Mouse (Mus musculus): ENCODE measurements around the gene Cd40.
A peak's percentile ranks its signal among the peaks of the same experiment; 100 is the strongest.

The Cd40 gene

DNA sequence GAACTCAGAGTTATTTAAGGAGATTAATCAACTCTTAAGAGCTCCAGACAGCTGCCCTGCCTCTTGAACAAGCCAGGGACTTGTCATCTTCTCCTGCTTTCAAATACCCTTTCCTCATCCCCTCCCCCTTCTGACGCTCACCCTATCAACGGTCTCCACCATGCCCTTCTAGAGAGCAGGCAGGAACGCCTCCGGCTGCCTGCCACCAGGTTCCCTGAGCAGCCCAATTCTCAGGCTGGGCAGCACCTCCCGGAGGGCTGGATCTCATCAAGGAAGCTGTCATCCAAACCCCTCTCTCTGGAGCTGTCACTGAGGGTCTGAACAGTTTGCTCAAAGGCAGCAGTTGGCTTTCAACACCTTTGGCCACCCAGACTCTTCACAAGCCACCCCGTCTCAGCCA lies 45.3 kb downstream of the Cd40 start:
- no peak for DNase-seq (ENCODE audit: low spot score)

DNA sequence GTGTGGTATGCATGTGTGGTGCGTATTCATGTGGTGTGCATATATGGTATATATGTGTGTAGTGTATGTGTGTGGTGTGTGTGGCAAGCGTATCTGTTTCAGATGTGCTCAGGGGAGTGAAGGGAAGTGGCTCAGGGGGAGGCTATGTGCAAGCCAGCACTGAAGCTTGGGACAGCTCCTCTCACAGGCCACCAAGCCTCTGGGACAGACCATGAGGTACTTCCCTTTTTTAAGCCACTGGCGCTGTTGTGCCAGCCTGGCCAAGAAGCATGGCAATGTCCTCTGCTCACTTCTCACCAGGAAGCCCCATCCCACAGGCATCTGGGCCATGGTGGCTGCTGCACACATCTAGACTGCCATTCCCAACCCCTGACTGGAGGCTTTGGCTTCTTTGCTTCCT lies 47.5 kb downstream of the Cd40 start:
- no peak for DNase-seq (ENCODE audit: low spot score)

DNA sequence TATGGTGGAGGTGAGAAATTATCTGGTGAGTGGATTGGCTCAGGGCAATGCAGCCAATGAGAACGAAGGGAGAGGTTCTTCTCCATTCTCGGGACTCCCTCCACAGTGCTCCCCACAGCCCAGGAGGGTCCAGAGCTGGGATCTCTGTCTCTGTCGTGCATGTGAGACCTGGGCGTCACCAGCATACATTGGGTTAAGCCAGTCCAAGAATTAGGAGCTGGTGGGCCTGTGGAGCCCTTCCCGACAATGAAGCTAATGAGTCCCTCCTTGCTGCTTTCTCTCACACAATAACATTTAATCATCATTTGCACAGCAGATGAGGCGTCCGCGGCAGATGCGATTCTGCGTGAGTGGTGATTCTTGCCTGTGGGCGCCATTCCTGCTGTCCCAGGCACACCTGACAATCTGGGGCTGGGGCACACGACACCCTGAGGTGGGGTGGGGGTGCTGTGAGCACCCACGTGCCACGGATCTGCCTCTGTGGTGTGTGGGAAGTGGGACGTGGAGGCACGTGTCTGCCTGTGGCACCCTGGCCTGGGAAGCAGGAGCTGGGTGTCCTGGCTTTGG lies 50.2 kb downstream of the Cd40 start:
- no peak for DNase-seq (ENCODE audit: low spot score)

DNA sequence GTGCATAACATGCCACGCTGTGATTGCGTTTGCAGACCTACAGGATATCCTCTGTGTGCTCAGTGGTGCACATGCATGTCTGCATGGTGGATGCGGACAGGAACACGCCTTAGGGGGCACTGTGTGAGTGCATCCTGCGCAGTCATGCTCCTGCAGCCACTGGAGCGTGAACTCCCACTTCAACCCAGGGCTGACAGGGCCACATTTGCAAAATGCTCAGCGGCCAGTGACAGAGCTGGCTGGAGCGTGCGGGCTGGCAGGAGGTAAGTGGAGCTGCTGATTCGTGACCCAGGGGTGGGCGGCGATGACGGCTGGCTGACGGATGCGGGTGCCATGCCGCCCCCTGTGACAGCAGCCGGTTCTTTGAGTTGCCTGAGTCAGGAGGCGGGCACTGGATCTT lies 51.2 kb downstream of the Cd40 start:
- no peak for DNase-seq (ENCODE audit: low spot score)

DNA sequence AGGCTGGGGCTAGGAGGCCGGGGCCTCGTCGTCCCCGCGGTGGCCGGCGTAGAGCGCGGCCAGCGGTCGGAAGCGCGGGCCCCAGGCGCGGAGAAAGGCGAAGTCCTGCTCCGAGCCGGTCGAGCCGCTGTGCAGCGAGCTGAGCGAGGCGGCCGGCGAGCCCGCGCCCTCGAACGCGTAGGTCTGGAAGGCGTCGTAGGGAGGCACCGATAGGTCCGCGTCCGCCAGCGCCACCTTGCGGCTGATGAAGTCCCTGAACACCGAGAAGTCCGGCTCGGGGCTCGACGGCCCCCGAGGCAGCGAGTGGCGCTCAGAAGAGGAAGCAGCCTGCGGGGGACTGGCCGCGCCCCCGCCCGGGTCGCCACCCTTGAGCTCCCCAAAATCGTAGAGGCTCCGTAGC lies 56.7 kb downstream of the Cd40 start:
- peak; percentile 53 for DNase-seq (ENCODE audit: low spot score)

DNA sequence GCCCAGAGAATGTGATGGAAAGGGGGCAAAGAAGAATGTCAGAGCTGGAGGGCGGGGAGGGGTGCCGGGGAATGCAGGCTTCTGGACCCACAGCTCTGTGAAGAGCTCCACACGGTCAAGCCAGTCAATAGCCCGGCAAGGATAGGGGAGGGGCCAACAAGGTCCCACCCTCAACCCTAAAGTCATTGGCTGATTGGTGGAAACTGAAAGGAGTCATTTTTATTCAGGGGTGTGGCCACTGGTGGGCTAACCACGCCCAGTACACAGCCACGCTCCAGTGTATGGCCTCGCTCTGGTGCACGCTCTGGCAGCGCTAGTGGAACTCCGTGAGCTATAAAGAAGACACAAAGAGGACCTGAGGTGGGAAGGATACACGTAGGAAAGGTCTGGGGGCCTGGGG lies 58.3 kb downstream of the Cd40 start:
- DNase-seq (ENCODE audit: low spot score): no peak

DNA sequence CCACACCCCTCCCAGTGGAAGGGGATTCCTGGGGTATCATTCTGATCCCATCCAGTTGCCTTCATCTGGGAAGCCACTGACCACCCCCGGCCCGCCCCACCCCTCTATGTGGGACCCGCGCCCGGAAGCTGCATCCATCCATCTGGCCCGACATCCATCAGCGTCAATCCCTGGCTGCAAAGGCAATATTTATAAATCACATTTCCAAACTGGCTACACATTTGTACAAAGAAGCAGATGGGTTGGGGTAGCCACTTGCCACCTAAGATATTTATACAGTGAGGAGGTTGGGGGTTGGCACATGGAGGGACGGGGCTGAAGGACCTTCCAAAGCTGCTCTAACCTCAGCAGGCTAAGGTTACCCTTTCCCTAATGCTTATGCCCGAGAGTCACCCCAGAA lies 65.3 kb downstream of the Cd40 start:
- no peak for DNase-seq (ENCODE audit: low spot score)

DNA sequence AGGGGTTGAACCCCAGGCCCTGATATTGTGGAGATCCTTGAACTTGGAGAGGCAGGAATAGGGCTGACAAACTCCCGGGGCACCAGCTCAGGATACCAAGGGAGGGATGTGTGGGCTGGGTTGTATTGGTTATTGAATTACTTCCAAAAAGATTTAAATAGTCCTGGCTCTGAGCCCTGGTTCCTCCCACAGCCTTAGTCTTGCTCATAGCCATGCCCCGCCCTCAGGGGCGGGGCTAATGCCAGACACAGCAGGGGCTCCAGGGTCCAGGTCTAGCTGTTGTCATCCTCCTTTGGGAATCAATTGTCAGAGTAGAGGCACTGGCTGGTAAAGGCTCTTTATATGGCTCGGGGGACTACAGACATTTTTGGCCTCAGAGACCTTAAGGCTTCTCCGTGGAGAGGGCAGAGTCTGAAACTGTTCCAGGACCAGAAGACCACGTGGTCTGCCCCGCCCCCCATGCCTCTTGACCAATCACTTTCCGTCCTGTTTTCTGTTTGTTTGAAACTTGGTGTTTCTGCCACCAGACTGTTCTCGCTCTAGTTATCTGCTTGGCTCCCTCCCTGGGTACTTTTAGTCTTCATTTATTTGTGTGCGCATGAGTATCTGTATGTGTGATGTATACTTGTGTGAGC lies 65.9 kb downstream of the Cd40 start:
- no peak for DNase-seq (ENCODE audit: low spot score)
